Mouse (Mus musculus) midbrain, embryonic 11.5 days (tissue): ENCODE data around the gene Cwc22. TPM values are rescaled to one million over a fixed set of nuclear protein-coding genes. Genes with fewer than 3 reads are reported as not detected.

Experiments used
- ATAC-seq: fragments of 200-750 bp; cut with Nextera tagmentation; 2 replicates; pipeline ENCODE4 v1.8.0; 2017; ENCODE audit warnings: moderate TSS enrichment, moderate library complexity; ENCODE audit not compliant: low FRiP score
- DNase-seq: peaks from one replicate; pipeline ENCODE4 v3.0.0; 2015; ENCODE audit warnings: low spot score; ENCODE audit errors: missing footprints
- H3K27ac ChIP-seq: fragments of 300-500 bp; sonication (generic); 2 replicates; pipeline ENCODE4 v1.5.1; 2014; ENCODE audit warnings: low read depth, low read length
- H3K27me3 ChIP-seq: fragments of 300-500 bp; sonication (generic); 2 replicates; pipeline ENCODE4 v1.6.1; 2014; ENCODE audit warnings: mild to moderate bottlenecking, low read length, moderate library complexity, mixed read lengths; ENCODE audit not compliant: control insufficient read depth, insufficient read depth
- H3K36me3 ChIP-seq: fragments of 300-500 bp; sonication (generic); 2 replicates; pipeline ENCODE4 v1.6.1; 2014; ENCODE audit warnings: mild to moderate bottlenecking, low read length, moderate library complexity, mixed read lengths; ENCODE audit not compliant: control insufficient read depth, insufficient read depth
- H3K4me1 ChIP-seq: fragments of 300-500 bp; sonication (generic); 2 replicates; pipeline ENCODE4 v1.6.1; 2014; ENCODE audit warnings: low read length; ENCODE audit not compliant: control insufficient read depth, insufficient read depth
- H3K4me2 ChIP-seq: fragments of 300-500 bp; sonication (generic); 2 replicates; pipeline ENCODE4 v1.6.1; 2014; ENCODE audit warnings: mild to moderate bottlenecking, moderate library complexity
- H3K4me3 ChIP-seq: fragments of 300-500 bp; sonication (generic); 2 replicates; pipeline ENCODE4 v1.5.1; 2014; ENCODE audit warnings: low read depth, low read length
- H3K9ac ChIP-seq: fragments of 300-500 bp; sonication (generic); 2 replicates; pipeline ENCODE4 v1.6.1; 2014; ENCODE audit warnings: low read length
- H3K9me3 ChIP-seq: fragments of 300-500 bp; sonication (generic); 2 replicates; pipeline ENCODE4 v1.6.1; 2016; ENCODE audit warnings: low read length; ENCODE audit not compliant: control insufficient read depth
- WGBS: fragments of 180-500 bp; shearing (Covaris S2); extraction: QIAGEN DNeasy Blood & Tissue Kit; methylation state at CpG from one replicate; pipeline ENCODE4 v1.1.7; 2014; 5-methylcytosine and 5-hydroxymethylcytosine counted together
- polyA plus RNA-seq: library from polyadenylated mRNA; unstranded; fragments of >200 nt; fragmentation: Nextera tagmentation; extraction: Ambion mirVana; gene quantifications from 2 replicates; pipeline ENCODE4 v1.2.1, GENCODE M21; 2014

The Cwc22 gene
- polyA plus RNA-seq, 1 experiment from 2014 or later = 38.5 TPM

GRCm38 (mm10) chr2:77925187-77925924 is 20.8 kb downstream of the Cwc22 start:
- WGBS = 81% methylated on average over 7 of the region's 7 CpGs

GRCm38 (mm10) chr2:77924003-77924402 is 22.2 kb downstream of the Cwc22 start:
- H3K4me2 ChIP-seq = no peak overlapping the region
- no peaks in the 10 kb centered on the region for H3K9me3 ChIP-seq
- no peaks in the 10 kb centered on the region for H3K4me1 ChIP-seq
- no peak for ATAC-seq
- H3K27ac ChIP-seq = no peak overlapping the region
- WGBS = 95% methylated on average over 3 of the region's 3 CpGs
- H3K9ac ChIP-seq = no peak overlapping the region
- no peak for DNase-seq
- no peak overlapping the region for H3K4me3 ChIP-seq
- H3K27me3 ChIP-seq = no peaks in the 10 kb centered on the region
- H3K36me3 ChIP-seq = peaks cover 11% of the 10 kb centered on the region

More at GRCm38 (mm10) chr2:77925187-77925924, 20.8 kb downstream of the Cwc22 start:
- H3K27me3 ChIP-seq = no peaks in the 10 kb centered on the region
- no peak overlapping the region for H3K27ac ChIP-seq
- DNase-seq = no peak
- H3K36me3 ChIP-seq = peaks cover 11% of the 10 kb centered on the region
- H3K9ac ChIP-seq = no peak overlapping the region
- H3K9me3 ChIP-seq = no peaks in the 10 kb centered on the region
- no peak for ATAC-seq
- no peak overlapping the region for H3K4me2 ChIP-seq
- H3K4me3 ChIP-seq = no peak overlapping the region
- no peaks in the 10 kb centered on the region for H3K4me1 ChIP-seq

GRCm38 (mm10) chr2:77923182-77923581 is 23.0 kb downstream of the Cwc22 start:
- Histone ChIP-seq H3K4me1 (no peaks in the 10 kb centered on the region), H3K9me3 (no peaks in the 10 kb centered on the region), H3K27me3 (no peaks in the 10 kb centered on the region), H3K4me3 (no peak overlapping the region), H3K9ac (no peak overlapping the region), H3K36me3 (peaks cover 9% of the 10 kb centered on the region), H3K27ac (no peak overlapping the region), H3K4me2 (no peak overlapping the region)
- DNase-seq (no peak), ATAC-seq (no peak)
- 94% methylated on average over 8 of the region's 8 CpGs for WGBS

- Histone ChIP-seq H3K27ac (no peak overlapping the region), H3K9ac (no peak overlapping the region), H3K4me2 (no peak overlapping the region), H3K4me3 (no peak overlapping the region), H3K36me3 (peaks cover 9% of the 10 kb centered on the region), H3K9me3 (no peaks in the 10 kb centered on the region), H3K4me1 (no peaks in the 10 kb centered on the region), H3K27me3 (no peaks in the 10 kb centered on the region)
- DNase-seq (no peak), ATAC-seq (no peak)
- WGBS = over 99% methylated on average over 4 of the region's 4 CpGs
These were observed 24.9 kb downstream of the Cwc22 start for GRCm38 (mm10) chr2:77921307-77921706.

DNA sequence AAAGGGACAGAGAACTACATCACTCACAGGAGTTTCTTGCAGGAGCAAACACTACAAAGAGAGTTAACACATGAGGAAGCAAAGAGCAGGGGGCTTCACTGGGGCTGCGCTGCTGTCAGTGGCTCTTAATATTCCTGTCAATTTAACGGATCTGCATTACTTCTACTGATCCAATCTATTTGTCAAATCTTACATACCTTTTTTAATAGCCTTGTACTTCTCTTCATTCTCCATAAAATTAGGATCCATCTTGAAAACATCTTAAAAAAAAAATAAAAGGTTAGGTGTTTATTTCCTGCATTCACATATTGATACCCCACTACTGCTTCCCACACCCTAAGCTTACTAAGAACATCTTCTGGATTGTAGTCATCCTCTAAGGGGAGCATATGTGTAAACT is 25.6 kb downstream of the Cwc22 start:
- no peak for ATAC-seq
- WGBS = 96% methylated on average over 2 of the region's 2 CpGs
- Histone ChIP-seq H3K9ac (no peak overlapping the region), H3K4me3 (no peak overlapping the region), H3K27ac (no peak overlapping the region), H3K36me3 (peaks cover 9% of the 10 kb centered on the region), H3K4me2 (no peak overlapping the region), H3K9me3 (no peaks in the 10 kb centered on the region), H3K4me1 (no peaks in the 10 kb centered on the region), H3K27me3 (no peaks in the 10 kb centered on the region)
- DNase-seq = no peak

- no peaks in the 10 kb centered on the region for H3K4me1 ChIP-seq
- H3K4me2 ChIP-seq = no peak overlapping the region
- no peak overlapping the region for H3K4me3 ChIP-seq
- ATAC-seq (no peak), DNase-seq (no peak)
- WGBS = 85% methylated on average over 3 of the region's 3 CpGs
- no peaks in the 10 kb centered on the region for H3K9me3 ChIP-seq
- H3K27me3 ChIP-seq = no peaks in the 10 kb centered on the region
- H3K36me3 ChIP-seq = peaks cover 8% of the 10 kb centered on the region; the same call in 1 of the 2 replicates
- H3K27ac ChIP-seq = no peak overlapping the region
- no peak overlapping the region for H3K9ac ChIP-seq
These were observed 27.7 kb downstream of the Cwc22 start for GRCm38 (mm10) chr2:77918474-77918873.

DNA sequence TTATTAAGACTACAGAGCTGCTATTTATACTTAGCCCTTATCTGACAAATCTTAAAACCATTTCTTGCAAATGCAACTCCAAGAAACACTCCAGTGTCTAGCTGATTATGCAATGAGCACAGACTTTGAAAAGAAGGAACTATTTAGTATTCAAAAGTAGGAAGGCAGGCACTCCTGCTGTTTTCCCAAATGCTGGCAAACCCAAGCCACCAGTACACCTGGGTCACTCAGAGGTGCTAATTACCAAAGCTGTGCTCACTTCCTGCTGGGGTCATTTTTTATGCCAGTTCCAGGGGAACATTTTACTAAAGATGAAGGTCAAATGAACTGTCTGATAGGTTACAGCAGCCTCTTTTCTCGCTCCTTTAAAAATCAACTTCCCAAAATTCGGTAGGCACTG is 28.2 kb downstream of the Cwc22 start:
- no peak overlapping the region for H3K4me3 ChIP-seq
- peaks cover 4% of the 10 kb centered on the region; the same call in 1 of the 2 replicates for H3K36me3 ChIP-seq
- no peaks in the 10 kb centered on the region for H3K4me1 ChIP-seq
- H3K27ac ChIP-seq = no peak overlapping the region
- H3K9me3 ChIP-seq = no peaks in the 10 kb centered on the region
- H3K9ac ChIP-seq = no peak overlapping the region
- ATAC-seq (no peak), DNase-seq (no peak)
- no peak overlapping the region for H3K4me2 ChIP-seq
- 93% methylated on average over 2 of the region's 2 CpGs for WGBS
- no peaks in the 10 kb centered on the region for H3K27me3 ChIP-seq

DNA sequence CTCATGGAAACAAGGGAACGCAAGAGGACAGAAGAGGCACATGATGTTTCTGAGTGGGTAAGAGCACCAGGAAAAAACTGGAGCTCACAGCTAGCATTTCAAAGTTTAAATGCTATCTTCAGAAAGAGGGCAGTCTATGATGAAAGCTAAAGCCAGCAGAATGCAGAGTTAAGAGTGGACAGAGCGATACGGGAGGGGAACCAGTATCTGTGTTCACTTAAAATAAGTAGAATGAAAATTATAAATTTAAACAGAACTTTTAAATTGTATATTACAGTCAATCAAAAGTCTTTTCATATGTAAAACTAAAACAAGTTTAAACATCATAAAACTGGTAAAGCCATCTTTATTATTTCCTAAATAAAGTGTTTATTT is 28.8 kb downstream of the Cwc22 start:
- no peak overlapping the region for H3K27ac ChIP-seq
- H3K27me3 ChIP-seq = no peaks in the 10 kb centered on the region
- no peaks in the 10 kb centered on the region for H3K4me1 ChIP-seq
- H3K9ac ChIP-seq = no peak overlapping the region
- whole genome bisulfite sequencing = 99% methylated on average over 3 of the region's 3 CpGs
- ATAC-seq = no peak
- H3K4me3 ChIP-seq = no peak overlapping the region
- no peaks in the 10 kb centered on the region for H3K9me3 ChIP-seq
- no peak overlapping the region for H3K4me2 ChIP-seq
- no peak for DNase-seq
- H3K36me3 ChIP-seq = peaks cover 4% of the 10 kb centered on the region; the same call in 1 of the 2 replicates

GRCm38 (mm10) chr2:77916586-77917359 is 29.4 kb downstream of the Cwc22 start:
- no peak for DNase-seq
- no peak overlapping the region for H3K27ac ChIP-seq
- no peak overlapping the region for H3K4me2 ChIP-seq
- no peak overlapping the region for H3K9ac ChIP-seq
- H3K4me3 ChIP-seq = no peak overlapping the region
- no peaks in the 10 kb centered on the region for H3K9me3 ChIP-seq
- H3K4me1 ChIP-seq = no peaks in the 10 kb centered on the region
- no peaks in the 10 kb centered on the region for H3K27me3 ChIP-seq
- H3K36me3 ChIP-seq = peaks cover 4% of the 10 kb centered on the region; the same call in 1 of the 2 replicates
- ATAC-seq = no peak
- 93% methylated on average over 8 of the region's 8 CpGs for WGBS
